Mouse (Mus musculus) WW6 (cell line): Measurements from ENCODE around the gene G430095P16Rik.

Experiments
- DNase-seq: peaks from one replicate; pipeline ENCODE4 v3.0.0-alpha.2; 2013; ENCODE audit warnings: low read depth, low spot score

The G430095P16Rik gene

GRCm38 (mm10) chr8:84722850-84723570 lies at the start of gene G430095P16Rik:
Gene G430095P16Rik, plus strand, starts transcription at chr8:84723007.
- no peak for DNase-seq

GRCm38 (mm10) chr8:84677305-84677704 lies 45.5 kb upstream of the G430095P16Rik start:
- DNase-seq: no peak

GRCm38 (mm10) chr8:84681476-84681875 lies 41.3 kb upstream of the G430095P16Rik start:
- DNase-seq: no peak

- no peak for DNase-seq
These were observed 40.5 kb upstream of the G430095P16Rik start for GRCm38 (mm10) chr8:84682257-84682656.

GRCm38 (mm10) chr8:84684537-84684936 lies 38.3 kb upstream of the G430095P16Rik start:
- DNase-seq: no peak

- DNase-seq: no peak
These were observed 36.4 kb upstream of the G430095P16Rik start, which contains the start of gene Trmt1 for GRCm38 (mm10) chr8:84686191-84687002. Gene Trmt1, plus strand, starts transcription at chr8:84686307.

GRCm38 (mm10) chr8:84687003-84687704 lies 35.7 kb upstream of the G430095P16Rik start:
- no peak for DNase-seq

- DNase-seq: no peak
These were observed 35.1 kb upstream of the G430095P16Rik start, which contains the start of gene Nacc1 for GRCm38 (mm10) chr8:84687705-84688100. Gene Nacc1, minus strand, starts transcription at chr8:84687862.

- DNase-seq: no peak
These were observed 33.5 kb upstream of the G430095P16Rik start for GRCm38 (mm10) chr8:84689091-84689915.

GRCm38 (mm10) chr8:84693332-84693731 lies 29.5 kb upstream of the G430095P16Rik start:
- no peak for DNase-seq

- DNase-seq: no peak
These were observed 27.7 kb upstream of the G430095P16Rik start for GRCm38 (mm10) chr8:84695140-84695539.

- DNase-seq: no peak
These were observed 25.4 kb upstream of the G430095P16Rik start for GRCm38 (mm10) chr8:84697166-84698130.

GRCm38 (mm10) chr8:84698288-84698687 lies 24.5 kb upstream of the G430095P16Rik start:
- no peak for DNase-seq

GRCm38 (mm10) chr8:84698929-84699401 lies 23.8 kb upstream of the G430095P16Rik start:
- DNase-seq: no peak

- no peak for DNase-seq
These were observed 22.9 kb upstream of the G430095P16Rik start for GRCm38 (mm10) chr8:84699861-84700322.

- DNase-seq: no peak
These were observed 22.3 kb upstream of the G430095P16Rik start for GRCm38 (mm10) chr8:84700526-84700925.

GRCm38 (mm10) chr8:84700941-84701911 lies 21.6 kb upstream of the G430095P16Rik start, which contains the start of gene Lyl1:
Gene Lyl1, plus strand, starts transcription at chr8:84701457.
- no peak for DNase-seq

- no peak for DNase-seq
These were observed 20.2 kb upstream of the G430095P16Rik start for GRCm38 (mm10) chr8:84702561-84702960.
